Mouse (Mus musculus) B cell, adult 2 months (primary cell): ENCODE data around the gene Rhbdf1.
A peak's percentile ranks its signal among the peaks of the same experiment; 100 is the strongest.

Experiments
- DNase-seq, 2 experiments: peaks; one replicate each; pipeline ENCODE4 v3.0.0; 2022

Gene Rhbdf1

GRCm38 (mm10) chr11:32220607-32221224 lies 1.4 kb downstream of the Rhbdf1 start:
- DNase-seq: peak in 1 of 2 experiments; percentile 34

- DNase-seq: no peak
Measured at GRCm38 (mm10) chr11:32219287-32219686, 2.8 kb downstream of the Rhbdf1 start.

GRCm38 (mm10) chr11:32218501-32219050 lies 3.5 kb downstream of the Rhbdf1 start:
- no peak for DNase-seq

- peak; percentile 84 for DNase-seq
Measured at GRCm38 (mm10) chr11:32216851-32217250, 5.2 kb downstream of the Rhbdf1 start.

GRCm38 (mm10) chr11:32215372-32216162 lies 6.5 kb downstream of the Rhbdf1 start:
- DNase-seq: no peak

- DNase-seq: no peak
Measured at GRCm38 (mm10) chr11:32210623-32211022, 11.5 kb downstream of the Rhbdf1 start.

GRCm38 (mm10) chr11:32205058-32205873 lies 16.8 kb downstream of the Rhbdf1 start, which contains the start of gene Snrnp25:
Gene Snrnp25, plus strand, starts transcription at chr11:32205415.
- peak; percentile 91 to 93 for DNase-seq

- DNase-seq: no peak
Measured at GRCm38 (mm10) chr11:32201922-32202685, 20.0 kb downstream of the Rhbdf1 start.

- DNase-seq: peak in 1 of 2 experiments; percentile 37
Measured at GRCm38 (mm10) chr11:32200992-32201391, 21.1 kb downstream of the Rhbdf1 start.

- no peak for DNase-seq
Measured at GRCm38 (mm10) chr11:32200075-32200601, 22.0 kb downstream of the Rhbdf1 start, which contains the start of gene Il9r. Gene Il9r, minus strand, starts transcription at chr11:32200279.

GRCm38 (mm10) chr11:32199230-32199629 lies 22.9 kb downstream of the Rhbdf1 start:
- DNase-seq: no peak

- no peak for DNase-seq
Measured at GRCm38 (mm10) chr11:32198256-32198955, 23.7 kb downstream of the Rhbdf1 start.

- DNase-seq: no peak
Measured at GRCm38 (mm10) chr11:32197766-32198165, 24.3 kb downstream of the Rhbdf1 start.

- DNase-seq: no peak
Measured at GRCm38 (mm10) chr11:32196727-32197126, 25.4 kb downstream of the Rhbdf1 start.

GRCm38 (mm10) chr11:32195867-32196540 lies 26.1 kb downstream of the Rhbdf1 start:
- DNase-seq: no peak

GRCm38 (mm10) chr11:32194626-32195025 lies 27.5 kb downstream of the Rhbdf1 start:
- no peak for DNase-seq

- no peak for DNase-seq
Measured at GRCm38 (mm10) chr11:32194086-32194485, 28.0 kb downstream of the Rhbdf1 start.

- DNase-seq: no peak
Measured at GRCm38 (mm10) chr11:32193156-32193555, 28.9 kb downstream of the Rhbdf1 start.

- no peak for DNase-seq
Measured at GRCm38 (mm10) chr11:32190603-32191110, 31.4 kb downstream of the Rhbdf1 start.

- DNase-seq: no peak
Measured at GRCm38 (mm10) chr11:32190119-32190518, 32.0 kb downstream of the Rhbdf1 start.
